Mouse (Mus musculus) cerebellum, adult 2 months (tissue): Measurements from ENCODE around the gene Twnk. TPM values are rescaled to one million over a fixed set of nuclear protein-coding genes. Genes with fewer than 3 reads are reported as not detected.

Experiments
- DNase-seq, 2 experiments: peaks; one replicate each; pipeline ENCODE4 v3.0.0; 2021
- H3K27ac ChIP-seq: fragments of 200-500 bp; 2 replicates; pipeline ENCODE4 v1.5.1; 2012; ENCODE audit warnings: low read length, control low read depth, inconsistent platforms; ENCODE audit not compliant: insufficient read depth
- H3K27me3 ChIP-seq: fragments of 200-500 bp; 2 replicates; pipeline ENCODE4 v1.6.1; 2012; ENCODE audit warnings: inconsistent platforms, mild to moderate bottlenecking, low read length, moderate library complexity; ENCODE audit not compliant: control insufficient read depth, insufficient read depth
- H3K4me1 ChIP-seq: fragments of 200-500 bp; 2 replicates; pipeline ENCODE4 v1.6.1; 2011; ENCODE audit warnings: low read length; ENCODE audit not compliant: control insufficient read depth, insufficient read depth
- H3K4me3 ChIP-seq: fragments of 200-500 bp; replicated peaks from 2 replicates; pipeline ENCODE3; 2011; ENCODE audit warnings: mild to moderate bottlenecking, low read depth, low read length, control low read depth; ENCODE audit not compliant: insufficient read depth
- CTCF ChIP-seq: fragments of 200-500 bp; IDR thresholded peaks from 2 replicates; pipeline ENCODE4 v1.5.1; 2011; ENCODE audit warnings: low read depth, mild to moderate bottlenecking, control low read depth, low read length, moderate library complexity, borderline replicate concordance; ENCODE audit not compliant: insufficient read depth
- POLR2A ChIP-seq: fragments of 200-500 bp; IDR thresholded peaks from 2 replicates; pipeline ENCODE4 v1.6.1; 2011; ENCODE audit warnings: low read length, control low read depth, borderline replicate concordance; ENCODE audit not compliant: insufficient read depth
- WGBS: fragments of 180-500 bp; shearing (Covaris S2); methylation state at CpG from one replicate; pipeline ENCODE4 v1.1.7; 2018; 5-methylcytosine and 5-hydroxymethylcytosine counted together
- polyA plus RNA-seq: library from polyadenylated mRNA; depleted of rRNA; stranded (reverse); fragments of >200 nt; gene quantifications from 2 replicates; pipeline ENCODE4 v1.2.3, GENCODE M21; 2012

Twnk gene
- polyA plus RNA-seq, 1 experiment: 11.7 TPM

- no peak for TF ChIP-seq CTCF
- TF ChIP-seq POLR2A: no peak
- no peak overlapping the region for H3K4me3 ChIP-seq
- 90% methylated on average over 4 of the region's 4 CpGs for WGBS
- no peaks in the 10 kb centered on the region for H3K27me3 ChIP-seq
- DNase-seq: no peak
- H3K27ac ChIP-seq: no peak overlapping the region
- no peaks in the 10 kb centered on the region for H3K4me1 ChIP-seq
These were observed 21.0 kb upstream of the Twnk start for GRCm38 (mm10) chr19:44984420-44984819.

DNA sequence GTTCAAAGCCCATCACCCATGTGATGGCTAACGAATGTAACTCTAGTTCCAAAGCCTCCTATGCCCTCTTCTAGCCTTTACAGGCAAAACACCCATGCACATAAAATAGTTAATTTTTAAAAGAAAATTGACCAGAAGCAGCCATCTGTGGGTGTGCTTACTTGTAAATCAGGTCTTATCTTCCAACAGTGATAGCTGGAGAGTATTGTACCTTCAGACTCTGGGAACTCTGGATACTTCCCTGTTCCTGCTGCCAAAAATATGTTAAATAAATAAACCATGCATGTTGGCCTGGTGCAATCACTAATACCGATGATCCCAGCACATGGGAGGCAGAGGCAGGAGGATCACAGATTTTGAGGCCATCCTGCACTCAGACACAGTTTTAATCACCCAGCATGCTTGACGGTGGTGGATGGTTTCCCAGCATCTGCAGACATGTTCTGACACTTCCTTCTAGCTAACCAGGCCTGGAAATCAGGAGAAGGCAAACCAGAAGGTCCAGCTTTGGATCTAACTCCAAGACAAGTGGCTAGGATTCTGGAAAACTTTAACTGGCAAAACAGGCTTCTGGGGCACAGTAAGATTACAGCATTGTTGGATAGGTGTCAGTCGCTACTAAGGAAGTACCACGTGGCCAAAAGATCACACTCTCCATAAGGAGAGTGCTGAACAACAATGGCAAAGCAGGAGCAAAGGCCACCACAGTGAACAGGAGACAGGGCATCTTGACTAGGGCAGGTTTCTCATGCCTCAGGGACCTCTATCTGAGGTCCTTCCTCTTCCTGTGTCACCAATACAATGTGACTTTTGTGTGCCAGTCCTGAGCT, 20.1 kb upstream of the Twnk start:
- DNase-seq: no peak
- no peak overlapping the region for H3K4me3 ChIP-seq
- no peak for TF ChIP-seq POLR2A
- TF ChIP-seq CTCF: no peak
- 70% methylated on average over 5 of the region's 5 CpGs for WGBS
- H3K27ac ChIP-seq: no peak overlapping the region
- H3K27me3 ChIP-seq: no peaks in the 10 kb centered on the region
- peaks cover 3% of the 10 kb centered on the region; the same call in 1 of the 2 replicates for H3K4me1 ChIP-seq

DNA sequence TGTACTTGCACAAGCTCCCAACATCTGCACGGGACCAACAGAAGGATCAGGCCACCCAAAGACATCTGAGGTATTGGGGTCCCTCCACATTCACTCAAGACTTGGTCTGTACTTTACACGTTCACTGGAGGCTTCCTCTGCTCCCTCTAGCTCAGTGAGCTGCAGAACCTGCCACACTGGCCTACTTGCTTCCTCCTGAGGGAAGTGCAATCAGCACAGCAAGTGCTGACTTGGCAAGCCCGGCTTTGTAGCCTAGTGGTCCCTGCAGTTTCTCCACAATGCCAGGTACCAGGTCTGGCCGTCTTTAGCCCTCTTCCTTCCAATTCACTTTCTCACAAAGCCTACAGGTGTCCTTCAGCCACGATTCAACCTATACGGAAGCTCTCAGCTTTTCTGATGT, 18.5 kb upstream of the Twnk start:
- no peak overlapping the region for H3K4me3 ChIP-seq
- 78% methylated on average over 6 of the region's 6 CpGs for WGBS
- no peak for DNase-seq
- H3K4me1 ChIP-seq: peaks cover 3% of the 10 kb centered on the region; the same call in 1 of the 2 replicates
- no peak overlapping the region for H3K27ac ChIP-seq
- TF ChIP-seq POLR2A (no peak), CTCF (no peak)
- no peaks in the 10 kb centered on the region for H3K27me3 ChIP-seq

DNA sequence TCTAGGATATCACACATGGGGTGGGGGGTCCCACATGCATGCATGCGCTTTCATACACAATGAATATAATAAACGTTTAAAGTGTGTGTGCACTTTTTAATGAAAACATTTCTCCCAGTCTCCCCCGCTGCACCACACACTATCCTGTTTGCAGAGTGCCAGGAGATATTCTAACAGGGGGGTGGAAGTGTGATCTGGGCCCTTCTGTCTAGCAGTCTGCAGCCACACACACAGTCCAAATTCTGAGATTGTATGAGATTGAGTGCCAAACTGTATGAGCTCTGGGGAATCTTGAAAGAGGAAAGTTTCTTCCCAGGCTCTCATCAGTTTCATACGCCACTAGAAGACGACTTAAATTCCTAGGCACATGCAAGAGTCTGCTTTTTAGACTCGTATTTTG, 17.6 kb upstream of the Twnk start:
- no peak for DNase-seq
- no peak overlapping the region for H3K4me3 ChIP-seq
- no peak overlapping the region for H3K27ac ChIP-seq

DNA sequence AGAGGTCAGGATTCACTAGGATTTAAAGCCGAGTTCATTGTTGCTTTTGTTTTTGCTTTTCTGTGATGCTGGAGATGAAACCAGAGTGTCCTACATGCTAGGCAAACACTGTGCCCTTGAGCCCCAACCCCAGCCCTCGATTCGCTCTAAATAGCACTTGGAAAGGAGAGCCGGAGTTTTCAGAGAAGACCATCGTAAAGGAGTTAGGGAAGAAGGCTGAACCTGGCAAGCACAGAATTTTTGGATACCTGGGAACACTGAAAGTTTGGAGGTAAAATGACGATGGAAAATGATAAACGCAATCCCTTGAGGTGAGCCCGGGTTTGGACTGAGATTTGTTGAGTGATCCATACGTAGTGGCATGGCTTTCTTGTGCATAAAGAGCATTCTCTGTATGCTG, 17.1 kb upstream of the Twnk start:
- WGBS: 33% methylated on average over 9 of the region's 9 CpGs
- H3K27ac ChIP-seq: no peak overlapping the region

More for the DNA sequence above, 17.6 kb upstream of the Twnk start:
- 63% methylated on average over 6 of the region's 6 CpGs for WGBS
- peaks cover 3% of the 10 kb centered on the region; the same call in 1 of the 2 replicates for H3K4me1 ChIP-seq
- no peaks in the 10 kb centered on the region for H3K27me3 ChIP-seq
- no peak for TF ChIP-seq CTCF
- TF ChIP-seq POLR2A: no peak

GRCm38 (mm10) chr19:44988831-44989566, 16.5 kb upstream of the Twnk start, which contains the start of gene Sema4g:
TSS of gene Sema4g (plus strand) at chr19:44989101.
- Histone ChIP-seq H3K27ac (peak within 1 kb of the TSS; percentile 58), H3K4me3 (peak within 1 kb of the TSS; percentile 74), H3K4me1 (peaks cover 3% of the 10 kb centered on the region; the same call in 1 of the 2 replicates), H3K27me3 (no peaks in the 10 kb centered on the region)
- TF ChIP-seq POLR2A: no peak
- peak; percentile 36; the same call in 1 of the 2 replicates for TF ChIP-seq CTCF
- 1% methylated on average over 56 of the region's 58 CpGs for WGBS
- peak; percentile 45 to 62 for DNase-seq

More for the DNA sequence above, 17.1 kb upstream of the Twnk start:
- peak overlapping the region; percentile 74 for H3K4me3 ChIP-seq
- H3K27me3 ChIP-seq: no peaks in the 10 kb centered on the region
- peaks cover 3% of the 10 kb centered on the region; the same call in 1 of the 2 replicates for H3K4me1 ChIP-seq
- no peak for TF ChIP-seq CTCF
- TF ChIP-seq POLR2A: no peak
- DNase-seq: no peak

- Histone ChIP-seq H3K4me3 (peak overlapping the region; percentile 74), H3K4me1 (peaks cover 3% of the 10 kb centered on the region; the same call in 1 of the 2 replicates), H3K27ac (peak overlapping the region; percentile 58), H3K27me3 (no peaks in the 10 kb centered on the region)
- TF ChIP-seq CTCF (no peak), POLR2A (no peak)
- 7% methylated on average over 22 of the region's 22 CpGs for WGBS
- peak in 1 of 2 experiments; percentile 54 for DNase-seq
These were observed 15.6 kb upstream of the Twnk start for GRCm38 (mm10) chr19:44989567-44990495.
